Mouse (Mus musculus) ES-Bruce4 (cell line): Measurements from ENCODE around the gene Wdtc1.

Source experiments
- CTCF ChIP-seq: IDR thresholded peaks from one replicate; pipeline ENCODE4 v1.8.1; 2011; ENCODE audit warnings: low read depth, low read length
- EP300 ChIP-seq: IDR thresholded peaks from 2 replicates; pipeline ENCODE4 v1.6.1; 2011; ENCODE audit warnings: low read depth, low read length; ENCODE audit not compliant: insufficient read depth
- POLR2A ChIP-seq: IDR thresholded peaks from one replicate; pipeline ENCODE4 v1.8.1; 2011; ENCODE audit warnings: low read length; ENCODE audit not compliant: insufficient read depth

GRCm38 (mm10) chr4:133369553-133370297, 16.4 kb upstream of the Wdtc1 start, which contains the start of gene Slc9a1:
- TF ChIP-seq CTCF = peak; percentile 65
- TF ChIP-seq POLR2A = peak; percentile 98
- TF ChIP-seq EP300 = peak; percentile 52; the same call in 1 of the 2 replicates
